Mouse (Mus musculus) G1E-ER4 (cell line): Measurements from ENCODE around the gene Nfya. TPM values are rescaled to one million over a fixed set of nuclear protein-coding genes. Genes with fewer than 3 reads are reported as not detected.

Source experiments
- GATA1 ChIP-seq: IDR thresholded peaks from one replicate; pipeline ENCODE4 v1.8.0; 2012; ENCODE audit warnings: low read length, inconsistent platforms
- polyA plus RNA-seq: library from polyadenylated mRNA; stranded (reverse); fragments of >175 nt; gene quantifications from 2 replicates; pipeline ENCODE4 v1.2.3, GENCODE M21; 2012

Nfya gene
- polyA plus RNA-seq = 45.8 and 46.5 TPM in 2 replicates

DNA sequence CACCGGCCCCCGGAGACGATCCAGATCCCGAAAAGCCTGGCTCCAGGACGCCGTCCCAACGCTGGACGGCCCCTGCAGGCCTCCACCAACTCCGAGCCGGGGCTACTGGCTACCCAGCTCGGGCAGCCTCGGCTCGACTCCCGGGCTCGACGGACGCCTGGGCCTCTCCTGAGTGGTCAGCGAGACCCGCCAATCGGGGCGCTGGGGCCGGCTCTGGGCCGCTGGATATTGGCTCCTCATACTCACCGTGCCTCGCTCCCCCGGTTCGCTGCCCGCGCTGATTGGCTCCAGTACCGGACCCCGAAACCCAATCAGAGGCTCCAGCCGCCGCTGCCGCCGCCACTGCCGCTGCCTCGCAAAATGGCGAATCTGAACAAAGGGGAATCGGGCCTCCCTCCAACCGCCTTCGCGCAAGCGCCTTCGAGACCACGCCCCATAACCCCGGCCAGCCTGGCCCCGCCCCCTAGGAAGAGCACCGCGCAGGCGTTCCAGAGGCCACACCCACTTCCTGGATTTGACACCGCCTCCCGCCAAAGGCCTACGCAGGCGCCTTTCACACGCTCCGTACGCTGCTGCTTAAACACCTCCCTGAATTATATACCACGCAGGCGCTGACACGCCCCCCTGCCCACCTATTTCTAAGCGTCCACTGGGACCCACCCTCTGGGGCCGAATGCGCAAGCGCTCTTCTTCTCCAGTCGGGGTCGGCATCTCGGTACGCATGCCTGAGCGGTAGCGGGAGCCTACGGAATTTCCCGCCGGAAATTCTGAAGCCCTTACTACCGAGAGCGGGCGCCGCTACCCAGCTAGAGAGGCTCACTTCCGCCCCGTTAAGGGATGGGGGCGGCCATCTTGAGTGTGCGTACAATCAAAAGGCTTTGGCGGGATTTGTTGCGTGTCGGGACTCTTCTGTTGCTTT is at the start of gene Nfya, which contains the start of gene Oard1:
TSS of gene Nfya (minus strand) at position 527 of the 919 bp plus-strand sequence.
TSS of gene Oard1 (plus strand) at position 635 of the 919 bp plus-strand sequence.
- no peak for TF ChIP-seq GATA1

DNA sequence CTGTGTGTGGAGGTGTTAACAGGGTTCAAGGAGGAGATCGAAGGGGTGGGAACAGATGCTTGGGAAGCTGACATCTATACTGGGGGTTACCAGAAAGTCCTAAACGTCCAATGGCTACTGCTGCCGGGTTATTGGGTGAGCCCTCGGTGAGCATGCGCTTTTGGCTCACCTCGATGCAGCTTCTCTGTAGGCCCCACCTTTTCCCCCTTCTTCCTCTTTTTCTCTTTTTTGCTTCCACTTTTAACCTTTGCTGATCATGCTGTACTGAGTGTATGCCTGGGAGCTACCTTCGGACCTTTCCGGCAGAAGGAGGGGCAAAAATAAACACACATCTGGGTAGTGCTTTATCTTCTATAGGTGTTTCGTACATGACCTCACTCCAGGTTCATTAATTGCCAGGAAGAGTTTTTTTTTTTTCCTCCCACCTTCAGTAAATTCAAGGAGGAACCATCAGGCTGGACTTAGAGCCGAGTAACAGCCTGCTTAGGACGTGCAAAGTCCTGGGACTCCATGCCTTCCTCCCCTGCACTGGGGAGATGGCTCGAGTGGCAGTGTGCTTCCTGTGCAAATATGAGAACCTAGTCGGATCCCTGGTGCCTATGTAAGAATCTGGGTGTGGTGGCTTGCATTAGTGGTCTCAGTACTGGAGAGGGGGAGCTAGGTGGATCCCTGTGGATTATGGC is 48.4 kb upstream of the Nfya start:
- TF ChIP-seq GATA1 = no peak

DNA sequence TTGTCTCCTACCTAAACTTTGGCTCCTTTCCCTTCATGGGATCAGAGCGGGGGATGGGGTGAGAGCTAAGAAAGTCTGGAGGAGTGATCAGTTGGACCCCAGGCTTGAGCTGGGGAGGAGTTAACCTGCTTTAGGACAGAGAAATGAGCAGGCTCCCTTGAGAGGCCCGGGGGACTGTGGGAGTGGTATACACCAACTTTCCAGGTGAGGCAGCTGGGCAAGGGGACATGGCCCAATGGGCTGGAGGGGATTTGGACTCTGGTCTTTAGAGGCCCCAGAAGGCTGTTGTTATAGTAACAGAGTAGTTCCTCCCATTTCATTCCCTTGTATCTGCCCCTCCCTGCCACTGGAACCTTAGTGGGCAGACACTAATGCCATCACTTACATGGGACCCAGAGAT is 46.2 kb upstream of the Nfya start:
- TF ChIP-seq GATA1 = no peak

DNA sequence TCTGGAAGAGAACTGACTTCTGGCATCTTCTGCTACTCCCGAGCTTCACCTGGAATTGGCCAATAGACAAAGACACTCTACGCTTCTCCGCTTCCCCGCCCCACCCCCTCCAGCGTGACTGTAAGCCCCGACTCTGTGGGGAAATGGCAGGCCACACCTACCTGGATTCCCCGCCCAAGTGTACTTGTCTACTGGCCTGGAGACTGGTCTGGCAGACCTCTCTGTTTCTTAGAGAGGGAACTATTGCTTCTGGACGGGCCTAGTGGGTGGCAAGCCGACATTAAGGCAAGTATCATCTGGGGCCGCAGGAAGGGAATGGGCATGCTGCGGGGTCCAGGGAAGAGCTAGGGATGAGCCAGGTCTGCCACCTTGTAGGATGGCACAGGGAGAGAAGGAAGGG is 45.0 kb upstream of the Nfya start, which contains the start of gene Unc5cl:
TSS of gene Unc5cl (plus strand) at position 214 of the 400 bp plus-strand sequence.
- TF ChIP-seq GATA1 = no peak

DNA sequence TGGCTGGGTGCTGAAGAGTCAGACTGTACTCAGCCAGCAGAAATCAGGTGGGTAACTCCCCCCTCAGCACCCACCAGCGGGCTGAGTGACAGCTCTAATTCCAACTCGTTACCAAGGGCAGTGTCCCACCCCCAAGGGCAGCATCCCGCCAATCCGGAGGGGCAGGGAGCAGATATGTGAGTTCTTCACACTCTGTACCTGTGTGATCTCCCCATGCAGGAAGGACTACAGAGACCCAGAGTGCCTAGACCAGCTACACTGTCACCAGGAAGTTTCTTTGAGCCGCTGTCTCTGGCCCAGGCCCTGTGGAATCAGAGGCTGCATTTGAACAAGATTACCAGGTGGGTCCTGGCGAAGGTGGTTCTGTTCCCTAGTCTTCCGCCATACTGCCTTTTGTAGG is 44.5 kb upstream of the Nfya start:
- no peak for TF ChIP-seq GATA1

DNA sequence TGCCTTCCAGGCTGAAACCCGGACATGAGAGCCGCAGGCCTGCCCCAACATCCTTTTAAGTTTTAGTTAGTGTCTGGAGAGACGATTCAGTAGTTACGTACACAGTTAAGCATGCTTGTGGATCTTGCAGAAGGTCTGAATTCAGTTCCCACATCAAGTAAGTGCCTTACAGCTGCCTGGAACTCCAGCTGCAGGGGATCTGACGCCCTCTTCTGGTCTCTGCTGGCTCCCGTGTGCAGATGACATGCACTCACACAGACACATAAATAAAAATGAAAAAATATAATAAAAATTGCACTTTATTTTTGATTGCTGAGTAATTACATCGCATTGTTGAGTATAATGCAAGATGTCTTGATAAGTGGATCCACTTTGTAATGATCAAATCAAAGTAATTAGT is 43.8 kb upstream of the Nfya start:
- TF ChIP-seq GATA1 = no peak

DNA sequence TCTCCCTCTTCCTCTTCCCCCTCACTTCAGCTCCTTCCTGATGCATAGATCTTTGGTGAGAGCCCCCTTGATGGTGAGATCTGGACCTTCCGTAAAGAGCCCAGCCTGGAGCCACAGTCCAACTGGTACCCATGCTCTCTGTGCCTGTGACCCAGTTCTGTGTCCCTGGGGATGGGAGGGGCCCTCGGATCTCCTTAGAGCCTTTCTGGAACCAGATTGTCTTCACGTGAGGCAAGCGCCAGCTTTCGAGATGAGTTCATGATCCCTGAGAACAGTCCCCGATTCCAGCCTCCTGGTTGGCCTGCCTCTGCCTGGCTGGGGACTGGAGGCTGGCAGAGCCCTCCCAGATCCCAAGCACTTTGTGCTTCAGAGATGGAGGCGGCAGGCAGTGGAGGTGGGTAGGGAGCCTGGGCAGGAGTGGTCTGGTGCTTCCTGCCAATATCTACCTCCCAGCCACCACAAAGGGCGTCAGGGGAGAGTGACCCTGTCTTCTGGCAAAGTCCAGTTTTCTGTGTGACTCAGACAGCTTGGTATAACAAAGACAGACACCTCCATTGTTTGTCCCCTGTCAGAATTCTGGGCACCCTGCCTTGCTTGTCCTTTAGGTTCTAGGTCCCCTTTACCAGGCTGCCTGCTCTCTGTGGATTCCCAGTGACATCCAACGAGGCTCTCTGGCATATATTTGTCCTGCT is 42.2 kb upstream of the Nfya start:
- no peak for TF ChIP-seq GATA1

DNA sequence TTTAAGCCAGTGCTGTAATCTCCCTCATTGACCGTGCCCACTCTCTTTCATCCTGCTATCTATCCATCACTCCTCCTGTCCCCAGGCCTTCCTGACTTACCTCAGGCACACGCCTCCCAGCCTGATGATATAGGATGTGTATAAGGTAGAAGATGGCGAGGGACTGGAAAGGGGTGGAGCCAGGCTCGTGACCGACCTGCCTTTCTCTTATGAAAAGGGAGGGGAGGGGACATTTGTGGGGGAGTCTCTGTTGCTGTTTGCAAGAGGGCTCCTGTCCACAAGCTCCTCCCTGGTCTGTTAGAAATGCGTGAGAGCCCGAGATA is 41.6 kb upstream of the Nfya start, which contains the start of gene Tspo2:
TSS of gene Tspo2 (minus strand) at position 170 of the 323 bp plus-strand sequence.
- no peak for TF ChIP-seq GATA1

DNA sequence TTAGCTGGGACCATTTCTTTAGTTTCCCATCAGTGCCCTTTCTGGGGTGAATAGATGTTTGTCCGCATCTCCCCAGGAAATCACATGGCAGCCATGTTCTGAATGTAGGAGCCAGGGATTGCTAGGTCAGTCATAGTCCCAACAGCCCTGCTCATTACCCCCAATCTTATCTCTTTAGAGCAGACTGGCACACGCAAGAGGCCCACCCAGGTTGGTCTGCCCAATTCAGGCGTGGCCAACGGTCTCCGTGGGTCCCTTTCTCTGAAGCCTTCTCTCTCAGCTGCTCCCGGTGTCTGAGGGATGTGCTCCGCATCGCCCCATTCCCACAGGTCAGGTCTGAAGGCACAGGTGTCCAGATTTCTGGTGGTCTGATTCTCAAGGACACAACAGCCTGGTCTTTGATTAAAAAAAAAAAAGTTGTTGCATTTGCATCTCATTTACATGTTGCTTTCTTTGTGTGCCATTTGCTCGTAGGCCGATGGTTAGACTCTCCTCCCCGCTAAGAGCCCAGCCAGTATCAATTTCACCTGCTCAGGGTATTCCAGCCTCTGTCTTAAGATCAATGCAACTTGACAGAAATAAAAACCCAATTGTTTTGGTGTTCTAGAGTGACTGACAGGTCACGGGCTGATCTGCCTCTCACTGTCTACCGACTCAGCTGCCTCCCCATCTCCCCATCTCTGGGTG is 41.1 kb upstream of the Nfya start:
- peak; percentile 28 for TF ChIP-seq GATA1

DNA sequence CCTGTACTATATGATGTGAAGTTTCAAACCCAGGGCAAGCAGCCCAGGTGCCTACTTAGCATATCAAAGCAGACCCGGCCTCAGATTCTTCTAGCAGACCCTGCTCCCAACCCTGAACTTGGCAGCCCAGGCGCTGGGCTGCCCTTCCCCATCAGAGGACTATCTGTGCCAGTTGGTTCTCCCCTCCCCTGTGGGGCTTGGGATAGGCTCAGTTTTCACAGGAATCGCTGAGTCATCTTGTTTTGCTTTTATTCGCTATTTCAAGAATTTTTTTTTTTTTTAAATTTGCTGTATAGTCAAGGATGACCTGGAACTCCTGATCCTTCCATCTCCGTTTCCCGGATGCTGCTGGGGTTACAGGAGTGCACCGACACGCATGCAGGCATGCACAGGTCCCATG is 38.0 kb upstream of the Nfya start:
- TF ChIP-seq GATA1 = no peak

DNA sequence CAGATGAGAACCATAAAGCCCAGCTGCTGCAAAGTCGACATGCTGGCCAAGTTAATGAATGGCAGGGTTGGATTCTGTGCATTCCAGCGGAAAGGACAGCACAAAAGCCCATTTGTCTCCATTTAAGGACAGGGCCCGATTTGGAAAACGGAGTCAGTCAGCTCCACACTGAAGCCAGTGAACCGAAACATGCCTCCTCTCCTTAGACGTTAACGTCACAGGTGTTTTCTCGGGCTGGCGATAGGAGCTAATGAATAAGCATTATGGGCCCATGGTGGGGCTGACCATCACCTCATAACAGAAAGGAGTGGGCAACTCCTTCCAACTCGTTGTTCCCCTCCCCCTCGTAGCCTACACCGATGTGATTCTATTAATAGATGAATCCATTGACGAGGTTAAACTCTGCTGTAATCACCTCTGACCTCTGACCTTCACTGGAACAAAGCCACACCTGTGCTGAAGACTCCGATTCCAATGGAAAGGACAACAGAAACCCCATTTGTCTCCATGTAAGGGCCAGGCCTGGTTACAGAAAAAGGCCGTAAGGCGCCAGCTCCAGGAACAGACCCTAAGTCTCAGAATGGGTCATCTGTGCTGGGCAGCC is 33.9 kb upstream of the Nfya start:
- TF ChIP-seq GATA1 = no peak

DNA sequence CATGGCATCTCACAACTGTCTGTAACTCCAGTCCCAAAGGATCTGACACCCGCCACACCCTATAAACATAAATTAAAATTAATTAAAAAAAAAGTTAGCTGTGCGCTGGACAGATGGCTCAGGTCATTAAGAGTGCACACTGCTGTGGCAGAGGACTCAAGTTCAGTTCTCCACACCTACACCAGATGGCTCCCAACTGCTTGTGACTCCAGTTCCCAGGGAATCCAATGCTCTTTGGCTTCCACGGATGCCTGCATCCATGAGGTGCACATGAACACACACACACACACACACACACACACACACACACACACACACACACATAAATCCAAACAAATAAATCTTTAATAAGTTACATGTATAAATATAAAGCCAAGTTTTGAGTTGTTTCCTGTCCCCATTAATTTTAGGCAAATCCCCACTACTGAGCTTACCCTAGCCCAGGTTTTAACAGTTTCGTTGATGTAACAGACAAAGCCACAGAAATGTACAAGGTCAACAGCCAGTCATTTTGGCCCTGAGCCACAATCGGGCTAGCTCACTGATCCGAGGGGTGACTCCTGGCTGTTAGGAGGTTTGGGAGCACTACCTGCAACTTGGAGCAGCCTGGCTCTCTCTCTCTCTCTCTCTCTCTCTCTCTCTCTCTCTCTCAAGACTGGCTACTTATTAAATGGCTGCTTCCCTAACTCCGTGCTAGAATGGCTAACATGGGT is 33.2 kb upstream of the Nfya start:
- TF ChIP-seq GATA1 = no peak

DNA sequence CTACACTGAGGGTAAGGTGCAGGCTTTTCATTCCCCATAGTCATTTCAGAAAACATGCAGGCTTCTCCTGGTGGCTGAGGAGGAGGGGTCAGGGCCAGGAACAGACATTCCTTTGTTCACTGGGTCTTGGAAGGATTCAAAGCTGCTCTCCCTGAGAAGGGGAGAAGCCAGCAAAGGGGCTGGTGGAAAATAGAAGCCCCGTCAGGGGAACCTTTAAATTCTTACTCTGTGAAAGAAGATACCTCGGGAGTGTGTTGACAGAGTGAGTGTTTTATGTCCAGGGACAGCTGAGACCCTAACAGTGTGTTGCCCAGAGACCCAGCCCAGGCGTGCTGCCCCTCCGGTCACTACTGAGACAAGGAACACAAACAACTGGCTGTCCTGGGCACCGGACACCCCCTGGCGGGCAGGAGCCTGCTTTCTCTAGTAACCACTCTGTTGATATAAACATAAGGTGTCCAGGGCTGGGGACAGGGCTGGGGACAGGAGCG is 27.8 kb upstream of the Nfya start:
- TF ChIP-seq GATA1 = no peak

DNA sequence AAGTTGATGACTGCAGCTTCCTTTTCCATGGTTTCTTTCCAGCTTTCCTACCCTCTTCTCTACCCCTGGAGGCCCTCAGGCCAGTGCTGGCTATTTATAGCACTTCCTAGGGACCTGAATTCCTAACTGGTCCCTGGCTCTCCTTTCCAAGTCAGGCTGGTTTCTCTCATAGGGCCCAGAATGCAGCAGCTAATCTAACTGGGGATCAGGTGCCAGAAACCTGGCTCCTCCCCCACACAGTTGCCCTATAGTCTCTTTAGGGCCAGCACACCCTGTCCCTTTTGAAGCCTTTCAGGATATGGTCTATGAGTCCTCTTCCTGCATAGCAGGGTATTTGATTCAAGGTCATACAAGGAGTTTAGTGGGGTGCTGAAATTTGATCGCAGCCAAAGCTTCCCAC is 26.8 kb upstream of the Nfya start:
- TF ChIP-seq GATA1 = no peak
